Mouse (Mus musculus) stomach, embryonic 14.5 days (tissue): ENCODE results near the gene Arhgef17. TPM values are rescaled to one million over a fixed set of nuclear protein-coding genes. Genes with fewer than 3 reads are reported as not detected.

Source experiments
- ATAC-seq: fragments of 200-750 bp; cut with Nextera tagmentation; 2 replicates; pipeline ENCODE4 v1.8.0; 2017; ENCODE audit warnings: low read depth, moderate TSS enrichment; ENCODE audit not compliant: insufficient number of reproducible peaks, insufficient read depth, low FRiP score
- H3K27ac ChIP-seq: fragments of 300-500 bp; sonication (generic); 2 replicates; pipeline ENCODE4 v1.5.1; 2014; ENCODE audit warnings: mild to moderate bottlenecking, low read length, moderate library complexity, mixed read lengths
- H3K27me3 ChIP-seq: fragments of 300-500 bp; sonication (generic); 2 replicates; pipeline ENCODE4 v1.6.1; 2014; ENCODE audit warnings: low read length, control low read depth, mixed read lengths; ENCODE audit not compliant: control insufficient read depth, insufficient read depth
- H3K36me3 ChIP-seq: fragments of 300-500 bp; sonication (generic); 2 replicates; pipeline ENCODE4 v1.6.1; 2014; ENCODE audit warnings: mild to moderate bottlenecking, control low read depth, low read length, moderate library complexity, mixed read lengths; ENCODE audit not compliant: control insufficient read depth, insufficient read depth
- H3K4me1 ChIP-seq: fragments of 300-500 bp; sonication (generic); 2 replicates; pipeline ENCODE4 v1.6.1; 2014; ENCODE audit warnings: low read length, control low read depth, mixed read lengths; ENCODE audit not compliant: control insufficient read depth, insufficient read depth
- H3K4me2 ChIP-seq: fragments of 300-500 bp; sonication (generic); replicated peaks from 2 replicates; pipeline ENCODE4 v1.6.1; 2014; ENCODE audit warnings: low read depth, low read length, control low read depth
- H3K4me3 ChIP-seq: fragments of 300-500 bp; sonication (generic); 2 replicates; pipeline ENCODE4 v1.5.1; 2014; ENCODE audit warnings: low read depth, low read length, control low read depth
- H3K9ac ChIP-seq: fragments of 300-500 bp; sonication (generic); replicated peaks from 2 replicates; pipeline ENCODE4 v1.6.1; 2014; ENCODE audit warnings: low read depth, mild to moderate bottlenecking, control low read depth, low read length, moderate library complexity, mixed read lengths
- H3K9me3 ChIP-seq: fragments of 300-500 bp; sonication (generic); 2 replicates; pipeline ENCODE4 v1.6.1; 2016; ENCODE audit warnings: low read depth, low read length, control low read depth; ENCODE audit not compliant: control insufficient read depth
- WGBS: fragments of 180-500 bp; shearing (Covaris S2); extraction: QIAGEN DNeasy Blood & Tissue Kit; methylation state at CpG from one replicate; pipeline ENCODE4 v1.1.7; 2014; 5-methylcytosine and 5-hydroxymethylcytosine counted together
- polyA plus RNA-seq: library from polyadenylated mRNA; unstranded; fragments of >200 nt; fragmentation: Nextera tagmentation; extraction: Ambion mirVana; gene quantifications from 2 replicates; pipeline ENCODE4 v1.2.1, GENCODE M21; 2014

The Arhgef17 gene
- 13.7 and 14.1 TPM in 2 replicates for polyA plus RNA-seq

DNA sequence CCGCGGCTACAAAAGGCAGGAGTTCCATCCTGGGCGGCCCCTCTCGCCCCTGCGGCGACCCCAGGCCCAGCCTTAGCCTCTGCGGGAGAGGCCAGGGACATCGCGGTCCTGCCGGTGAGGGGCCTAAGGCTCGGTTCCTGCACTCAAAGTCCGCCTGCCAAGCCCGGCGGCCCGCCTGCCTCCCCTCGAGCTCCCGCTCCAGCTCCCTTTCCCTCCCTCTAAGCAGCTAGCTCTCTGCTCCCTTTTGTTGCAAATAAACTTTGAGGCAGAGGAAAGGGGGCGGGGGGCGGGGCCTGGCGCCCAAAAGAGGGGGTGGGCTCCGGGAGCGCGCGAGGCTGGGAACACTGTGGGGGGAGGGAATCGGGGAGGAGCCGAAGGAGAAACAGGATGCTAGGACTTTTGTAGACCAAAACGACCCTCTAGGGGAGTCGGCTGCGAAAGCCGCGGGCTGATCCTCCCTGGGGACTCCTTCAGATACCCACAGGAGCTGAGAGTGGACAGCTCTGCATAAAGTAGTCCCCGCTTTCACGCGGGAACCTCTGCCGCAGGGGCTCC is at the start of gene Arhgef17:
TSS of gene Arhgef17 (minus strand) at position 182 of the 555 bp plus-strand sequence.
- peaks cover 5% of the 10 kb centered on the region for H3K36me3 ChIP-seq

GRCm38 (mm10) chr7:100979175-100979574 is 47.3 kb upstream of the Arhgef17 start:
- Histone ChIP-seq H3K4me3 (no peak overlapping the region), H3K27me3 (0 out of 2 replicates have a peak, but pooled peaks cover 5% of the 10 kb centered on the region), H3K27ac (peak overlapping the region; percentile 44; the same call in 1 of the 2 replicates), H3K9ac (no peak overlapping the region), H3K4me2 (no peak overlapping the region), H3K4me1 (peaks cover 14% of the 10 kb centered on the region), H3K36me3 (no peaks in the 10 kb centered on the region), H3K9me3 (no peaks in the 10 kb centered on the region)
- WGBS, result 34% methylated on average over 2 of the region's 2 CpGs
- ATAC-seq, result peak; percentile 77

More for the DNA sequence above, at the start of gene Arhgef17:
- peak; percentile 84 for ATAC-seq
- Histone ChIP-seq H3K27ac (peak within 1 kb of the TSS; percentile 99), H3K9me3 (no peaks in the 10 kb centered on the region), H3K4me1 (peaks cover 36% of the 10 kb centered on the region), H3K27me3 (no peaks in the 10 kb centered on the region), H3K4me3 (peak within 1 kb of the TSS; percentile 85), H3K9ac (peak within 1 kb of the TSS; percentile 87), H3K4me2 (peak within 1 kb of the TSS; percentile 97)
- WGBS, result 0% methylated on average over 35 of the region's 35 CpGs

DNA sequence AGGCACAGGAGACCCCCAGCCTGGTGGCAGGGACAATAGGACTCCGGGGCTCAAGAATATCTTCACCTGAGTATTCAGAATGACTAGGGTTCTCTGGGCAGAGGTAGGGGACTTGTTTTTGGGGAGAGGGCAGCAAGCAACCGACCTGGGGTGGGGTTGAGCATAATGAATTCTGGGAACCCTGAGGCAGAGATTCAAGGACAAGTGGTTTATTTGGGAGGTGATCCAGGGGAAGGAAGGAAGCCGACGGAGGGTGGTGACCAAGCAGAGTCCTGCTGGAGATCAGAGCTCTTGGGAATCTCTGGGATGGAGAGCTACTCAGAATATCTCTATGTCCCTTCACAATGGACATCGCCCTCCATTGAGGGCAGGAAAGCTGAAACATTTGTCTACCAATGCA is 46.3 kb upstream of the Arhgef17 start:
- no peak overlapping the region for H3K4me2 ChIP-seq
- no peaks in the 10 kb centered on the region for H3K36me3 ChIP-seq
- H3K27ac ChIP-seq, result no peak overlapping the region
- H3K27me3 ChIP-seq, result peaks cover 9% of the 10 kb centered on the region; the same call in 1 of the 2 replicates
- WGBS, result 82% methylated on average over 5 of the region's 5 CpGs
- H3K9ac ChIP-seq, result no peak overlapping the region
- ATAC-seq, result no peak
- H3K4me3 ChIP-seq, result no peak overlapping the region
- peaks cover 20% of the 10 kb centered on the region for H3K4me1 ChIP-seq
- H3K9me3 ChIP-seq, result no peaks in the 10 kb centered on the region

- H3K9ac ChIP-seq, result 0 out of 2 replicates have a peak within 1 kb of the TSS, but pooled peaks have one; percentile 3
- H3K27me3 ChIP-seq, result peaks cover 9% of the 10 kb centered on the region; the same call in 1 of the 2 replicates
- peak within 1 kb of the TSS; percentile 32 for H3K4me3 ChIP-seq
- H3K4me2 ChIP-seq, result peak within 1 kb of the TSS; percentile 67
- no peaks in the 10 kb centered on the region for H3K36me3 ChIP-seq
- ATAC-seq, result peak; percentile 39; the same call in 1 of the 2 replicates
- WGBS, result 5% methylated on average over 36 of the region's 36 CpGs
- peaks cover 18% of the 10 kb centered on the region for H3K4me1 ChIP-seq
- no peak within 1 kb of the TSS for H3K27ac ChIP-seq
- H3K9me3 ChIP-seq, result no peaks in the 10 kb centered on the region
These were observed 42.4 kb upstream of the Arhgef17 start, which contains the start of gene P2ry6 for GRCm38 (mm10) chr7:100974135-100974903. Gene P2ry6, minus strand, starts transcription at chr7:100974649.

- H3K36me3 ChIP-seq, result no peaks in the 10 kb centered on the region
- H3K27ac ChIP-seq, result no peak overlapping the region
- H3K4me2 ChIP-seq, result no peak overlapping the region
- ATAC-seq, result no peak
- H3K4me1 ChIP-seq, result 0 out of 2 replicates have a peak, but pooled peaks cover 12% of the 10 kb centered on the region
- H3K27me3 ChIP-seq, result peaks cover 9% of the 10 kb centered on the region; the same call in 1 of the 2 replicates
- 49% methylated on average over 3 of the region's 3 CpGs for WGBS
- H3K4me3 ChIP-seq, result no peak overlapping the region
- H3K9me3 ChIP-seq, result no peaks in the 10 kb centered on the region
- H3K9ac ChIP-seq, result no peak overlapping the region
These were observed 41.0 kb upstream of the Arhgef17 start for GRCm38 (mm10) chr7:100972875-100973274.

GRCm38 (mm10) chr7:100968874-100969659 is 37.2 kb upstream of the Arhgef17 start:
- 72% methylated on average over 10 of the region's 10 CpGs for WGBS

DNA sequence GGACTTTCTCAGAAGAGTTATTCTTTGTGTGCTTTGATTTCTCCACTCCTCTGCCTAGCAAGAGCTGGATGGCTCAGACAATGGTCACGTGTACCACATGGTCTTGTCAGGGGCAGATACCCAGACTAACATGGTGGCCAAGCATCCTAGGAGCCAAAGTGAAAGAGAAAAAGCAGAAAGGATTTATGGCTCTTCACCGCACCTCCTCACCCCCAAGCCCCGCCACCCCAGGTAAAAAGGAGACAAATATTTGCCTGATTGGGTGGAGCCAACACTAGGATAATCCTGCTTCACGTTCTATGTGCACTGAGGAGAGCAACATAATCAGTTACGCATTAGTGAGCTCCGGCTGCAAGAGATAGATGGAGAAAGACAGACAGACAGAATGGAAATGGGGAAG is 36.5 kb upstream of the Arhgef17 start:
- Histone ChIP-seq H3K36me3 (no peaks in the 10 kb centered on the region), H3K4me2 (no peak overlapping the region), H3K27ac (no peak overlapping the region), H3K9ac (no peak overlapping the region), H3K4me1 (0 out of 2 replicates have a peak, but pooled peaks cover 2% of the 10 kb centered on the region), H3K4me3 (no peak overlapping the region), H3K27me3 (no peaks in the 10 kb centered on the region), H3K9me3 (no peaks in the 10 kb centered on the region)
- ATAC-seq, result no peak
- 61% methylated on average over 6 of the region's 6 CpGs for WGBS

More at GRCm38 (mm10) chr7:100968874-100969659, 37.2 kb upstream of the Arhgef17 start:
- no peaks in the 10 kb centered on the region for H3K9me3 ChIP-seq
- ATAC-seq, result no peak
- H3K4me2 ChIP-seq, result no peak overlapping the region
- no peak overlapping the region for H3K4me3 ChIP-seq
- peaks cover 3% of the 10 kb centered on the region; the same call in 1 of the 2 replicates for H3K27me3 ChIP-seq
- H3K27ac ChIP-seq, result no peak overlapping the region
- H3K36me3 ChIP-seq, result no peaks in the 10 kb centered on the region
- H3K4me1 ChIP-seq, result 0 out of 2 replicates have a peak, but pooled peaks cover 7% of the 10 kb centered on the region
- no peak overlapping the region for H3K9ac ChIP-seq

- no peaks in the 10 kb centered on the region for H3K27me3 ChIP-seq
These were observed 35.9 kb upstream of the Arhgef17 start for GRCm38 (mm10) chr7:100967850-100968249.

More at GRCm38 (mm10) chr7:100967850-100968249, 35.9 kb upstream of the Arhgef17 start:
- Histone ChIP-seq H3K9ac (no peak overlapping the region), H3K36me3 (no peaks in the 10 kb centered on the region), H3K4me2 (no peak overlapping the region), H3K4me1 (0 out of 2 replicates have a peak, but pooled peaks cover 2% of the 10 kb centered on the region), H3K9me3 (no peaks in the 10 kb centered on the region), H3K27ac (no peak overlapping the region), H3K4me3 (no peak overlapping the region)
- 75% methylated on average over 9 of the region's 9 CpGs for WGBS
- no peak for ATAC-seq
